Mouse (Mus musculus) lung, postnatal 25 days (tissue): ENCODE measurements around the gene Zfp866.

ENCODE experiments used
- DNase-seq: peaks from one replicate; pipeline ENCODE4 v3.0.0; 2022; ENCODE audit warnings: low spot score

Zfp866 gene

GRCm38 (mm10) chr8:69797661-69798060, 6.7 kb upstream of the Zfp866 start:
- DNase-seq: no peak

GRCm38 (mm10) chr8:69796721-69797345, 5.9 kb upstream of the Zfp866 start:
- no peak for DNase-seq

- no peak for DNase-seq
Observed at GRCm38 (mm10) chr8:69794901-69795300, 3.9 kb upstream of the Zfp866 start.

- no peak for DNase-seq
Observed at GRCm38 (mm10) chr8:69794096-69794495, 3.1 kb upstream of the Zfp866 start.

- DNase-seq: no peak
Observed at GRCm38 (mm10) chr8:69793666-69794065, 2.7 kb upstream of the Zfp866 start.

- no peak for DNase-seq
Observed at GRCm38 (mm10) chr8:69791415-69792068, 564 bp upstream of the Zfp866 start.

GRCm38 (mm10) chr8:69790364-69790763, 614 bp downstream of the Zfp866 start:
- DNase-seq: no peak

- DNase-seq: no peak
Observed at GRCm38 (mm10) chr8:69789731-69790130, 1.2 kb downstream of the Zfp866 start.

- DNase-seq: no peak
Observed at GRCm38 (mm10) chr8:69789105-69789504, 1.9 kb downstream of the Zfp866 start.

GRCm38 (mm10) chr8:69777111-69777510, 13.9 kb downstream of the Zfp866 start:
- DNase-seq: no peak

- DNase-seq: no peak
Observed at GRCm38 (mm10) chr8:69775149-69775534, 15.8 kb downstream of the Zfp866 start.

- DNase-seq: peak; percentile 96
Observed at GRCm38 (mm10) chr8:69774503-69775148, 16.4 kb downstream of the Zfp866 start, which contains the start of gene Gm20422. Gm20422 (minus strand) TSS chr8:69774886.

- no peak for DNase-seq
Observed at GRCm38 (mm10) chr8:69772106-69772505, 18.9 kb downstream of the Zfp866 start.

GRCm38 (mm10) chr8:69771221-69771620, 19.8 kb downstream of the Zfp866 start:
- DNase-seq: no peak

- no peak for DNase-seq
Observed at GRCm38 (mm10) chr8:69761814-69762445, 29.0 kb downstream of the Zfp866 start.

GRCm38 (mm10) chr8:69758316-69758715, 32.7 kb downstream of the Zfp866 start:
- no peak for DNase-seq

GRCm38 (mm10) chr8:69752437-69752836, 38.5 kb downstream of the Zfp866 start:
- DNase-seq: no peak

- peak; percentile 96 for DNase-seq
Observed at GRCm38 (mm10) chr8:69749544-69750454, 41.2 kb downstream of the Zfp866 start, which contains the start of gene Zfp963. Zfp963 (minus strand) TSS chr8:69749970.

- DNase-seq: no peak
Observed at GRCm38 (mm10) chr8:69741231-69741630, 49.7 kb downstream of the Zfp866 start.

- DNase-seq: no peak
Observed at GRCm38 (mm10) chr8:69740763-69741162, 50.2 kb downstream of the Zfp866 start.

GRCm38 (mm10) chr8:69735495-69735894, 55.5 kb downstream of the Zfp866 start:
- no peak for DNase-seq

- no peak for DNase-seq
Observed at GRCm38 (mm10) chr8:69717232-69717580, 73.8 kb downstream of the Zfp866 start.
